Mouse (Mus musculus): ENCODE measurements at regions not wholly inside any gene's neighbourhood (a gene's known extent, or its start where the extent isn't known, plus 50 kb on each side); places are given as distances from the start of the nearest gene placed in this dataset.

- DNase-seq (ENCODE audit: low read depth), result no peak
Measured at GRCm38 (mm10) chr14:68022925-68023324, 1271.2 kb downstream of the Synb start.

DNA sequence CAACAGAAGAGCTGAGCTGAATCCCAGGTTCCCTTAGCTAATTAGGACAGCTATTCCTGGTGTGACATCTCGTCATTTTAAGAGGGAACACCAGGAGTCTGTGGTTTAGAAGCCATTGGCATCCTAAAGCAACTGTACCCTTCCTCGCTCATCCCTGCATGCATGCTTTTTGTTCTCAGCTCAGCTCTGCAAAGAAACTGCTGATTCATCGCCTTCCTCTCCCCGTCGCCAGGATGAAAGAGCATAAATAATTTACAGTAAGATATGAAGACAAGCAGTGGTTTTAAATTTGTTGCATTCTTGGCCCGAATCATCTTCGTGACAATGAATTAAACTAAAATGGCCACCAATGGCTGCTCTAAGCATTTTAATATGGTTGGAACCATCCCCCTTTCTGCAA lies 1272.9 kb downstream of the Synb start:
- no peak for DNase-seq (ENCODE audit: low read depth)

- no peak for DNase-seq (ENCODE audit: low read depth)
Measured at GRCm38 (mm10) chr14:68020769-68021168, 1273.3 kb downstream of the Synb start.

- no peak for DNase-seq (ENCODE audit: low read depth)
Measured at GRCm38 (mm10) chr14:68018686-68019085, 1275.4 kb downstream of the Synb start.

- DNase-seq (ENCODE audit: low read depth), result no peak
Measured at GRCm38 (mm10) chr14:67996790-67997417, 1297.2 kb downstream of the Synb start.

DNA sequence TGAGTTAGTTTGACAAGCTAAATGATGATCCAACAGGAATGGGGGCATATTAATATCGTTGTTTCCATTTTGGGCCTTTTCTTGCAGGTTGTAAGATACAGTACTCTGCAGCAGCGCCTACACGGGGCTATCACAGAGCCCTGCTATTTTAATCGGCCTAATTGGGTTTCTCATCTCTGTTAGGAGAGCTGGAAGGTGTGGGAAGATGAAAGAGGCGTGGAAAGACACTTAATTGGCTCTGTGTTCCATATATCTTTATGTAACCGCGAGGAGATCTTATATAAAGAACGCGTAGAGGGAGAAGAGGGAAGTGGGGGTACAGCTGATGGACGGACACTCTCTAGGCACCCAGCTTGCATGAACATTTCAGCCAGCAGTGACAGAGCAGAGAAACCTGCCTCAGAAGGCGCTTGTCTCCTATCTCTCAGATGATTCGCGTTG lies 1300.5 kb downstream of the Synb start:
- no peak for DNase-seq (ENCODE audit: low read depth)

DNA sequence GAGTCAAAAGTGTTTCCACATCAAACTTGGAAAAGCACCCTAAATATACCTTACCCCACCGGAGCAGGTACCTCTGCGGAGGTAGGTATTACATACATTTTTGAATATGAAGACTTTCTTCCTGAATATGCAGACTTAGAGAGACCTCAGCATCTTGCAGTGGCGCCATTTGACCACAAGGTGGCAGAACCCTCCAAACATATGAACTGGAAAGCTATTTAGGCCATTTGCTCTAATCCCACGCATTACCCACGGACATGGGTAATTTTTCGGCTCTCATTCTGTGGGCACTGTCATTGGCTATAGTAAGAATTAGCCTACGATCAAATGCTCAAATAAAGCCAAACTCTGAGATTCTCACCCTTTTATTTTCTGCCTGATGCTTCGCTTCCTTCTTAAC lies 1301.0 kb downstream of the Synb start:
- DNase-seq (ENCODE audit: low read depth), result peak; percentile 28

GRCm38 (mm10) chr14:67992088-67992487 lies 1302.0 kb downstream of the Synb start:
- no peak for DNase-seq (ENCODE audit: low read depth)

DNA sequence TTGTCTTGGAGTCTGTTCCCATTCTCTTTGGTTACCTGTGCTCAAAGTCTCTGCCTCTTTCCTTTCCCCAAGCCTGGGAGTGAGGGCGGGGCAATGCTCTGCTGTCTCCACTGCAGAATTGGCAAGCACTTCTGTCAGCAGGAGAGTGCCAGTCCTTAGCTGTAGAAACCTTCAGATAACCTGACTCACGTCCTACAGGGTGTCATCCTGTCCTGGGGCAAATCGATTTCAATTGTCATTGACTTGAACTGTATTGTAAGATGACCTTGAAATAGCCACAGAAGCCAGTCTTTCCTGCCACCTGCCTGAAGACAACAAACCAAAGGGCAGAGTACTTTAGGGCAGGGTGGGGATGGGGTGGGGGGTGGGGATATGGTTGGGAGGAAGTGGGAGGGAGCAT lies 1303.8 kb downstream of the Synb start:
- no peak for DNase-seq (ENCODE audit: low read depth)
